8 mouse cellular contexts compared by ENCODE assay signal in the genomic region with DNA sequence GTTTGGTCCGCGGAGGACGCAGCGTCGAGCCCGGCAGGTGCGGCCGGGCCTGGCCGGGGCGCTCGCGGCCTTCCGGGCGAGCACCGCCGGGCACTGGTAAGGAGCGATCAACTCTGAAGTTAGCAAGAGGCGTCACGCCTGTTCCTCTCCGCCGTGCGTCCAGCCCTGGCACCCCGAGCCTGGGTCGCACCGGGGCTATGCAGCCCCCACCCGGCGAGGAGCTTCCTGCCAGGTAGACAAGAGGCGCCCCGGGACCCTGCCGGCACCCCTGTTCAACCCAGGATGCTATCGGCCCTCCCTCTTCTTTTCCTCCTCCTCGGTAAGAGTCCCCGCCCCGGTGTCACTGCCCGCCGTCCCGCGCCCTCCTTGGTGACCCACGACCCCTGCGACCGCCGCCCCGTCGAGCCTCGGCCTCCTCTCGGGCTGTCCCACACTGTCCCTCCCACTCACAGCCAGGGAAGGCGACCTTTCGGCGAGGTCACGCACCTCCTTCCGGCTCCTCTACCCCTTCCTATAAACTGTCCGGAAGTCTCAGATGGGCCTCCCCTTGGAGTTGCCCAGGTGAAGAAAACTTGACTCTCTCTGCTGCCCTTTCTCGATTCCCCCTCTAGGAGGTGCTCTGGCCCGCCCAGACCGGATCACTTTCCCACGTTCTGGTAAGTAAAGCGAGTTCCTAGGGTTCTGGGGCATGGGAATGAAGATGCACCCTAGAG. TPM values are rescaled to one million over a fixed set of nuclear protein-coding genes. Genes with fewer than 3 reads are reported as not detected.
A peak's percentile ranks its signal among the peaks of the same experiment; 100 is the strongest.
DNase-seq lines count a peak whose midpoint lies in the region; ATAC-seq and TF ChIP-seq lines count a peak whose summit lies in the region.

No protein-coding gene starts in this region.

- peaks cover 39% of the 10 kb centered on the region for H3K36me3 ChIP-seq in E14TG2a.4 (ENCODE audit: insufficient read depth, low read length)
- H3K36me3 ChIP-seq in embryonic facial prominence, embryonic 12.5 days = peaks cover 24% of the 10 kb centered on the region
- peaks cover 35% of the 10 kb centered on the region for H3K36me3 ChIP-seq in heart, embryonic 10.5 days
- H3K36me3 ChIP-seq in kidney, embryonic 14.5 days (ENCODE audit: control insufficient read depth, insufficient read depth, low read length) = peaks cover 32% of the 10 kb centered on the region
- peaks cover 7% of the 10 kb centered on the region for H3K36me3 ChIP-seq in lung, embryonic 16.5 days (ENCODE audit: control insufficient read depth, insufficient read depth, low read length)

- peak overlapping the region; percentile 73 for H3K9ac ChIP-seq in embryonic facial prominence, embryonic 12.5 days
- peak overlapping the region; percentile 77 for H3K9ac ChIP-seq in kidney, embryonic 14.5 days (ENCODE audit: low read depth, low read length)
- peak overlapping the region; percentile 89 for H3K9ac ChIP-seq in lung, embryonic 16.5 days (ENCODE audit: low read length)

- peak overlapping the region; percentile 96 for H3K4me3 ChIP-seq in E14TG2a.4 (replicated peaks; ENCODE audit: low read length)
- H3K4me3 ChIP-seq in embryonic facial prominence, embryonic 12.5 days = peak overlapping the region; percentile 73
- peak overlapping the region; percentile 80 for H3K4me3 ChIP-seq in heart, embryonic 10.5 days
- H3K4me3 ChIP-seq in kidney, embryonic 14.5 days (ENCODE audit: low read length) = peak overlapping the region; percentile 72
- peak overlapping the region; percentile 91 for H3K4me3 ChIP-seq in lung, embryonic 16.5 days (ENCODE audit: low read length)

- no peaks in the 10 kb centered on the region for H3K9me3 ChIP-seq in E14TG2a.4 (ENCODE audit: low read length)
- no peaks in the 10 kb centered on the region for H3K9me3 ChIP-seq in embryonic facial prominence, embryonic 12.5 days
- H3K9me3 ChIP-seq in heart, embryonic 10.5 days = no peaks in the 10 kb centered on the region
- no peaks in the 10 kb centered on the region for H3K9me3 ChIP-seq in kidney, embryonic 14.5 days (ENCODE audit: control insufficient read depth, low read length)
- no peaks in the 10 kb centered on the region for H3K9me3 ChIP-seq in lung, embryonic 16.5 days (ENCODE audit: control insufficient read depth, low read length)

- H3K4me1 ChIP-seq in E14TG2a.4 (replicated peaks; ENCODE audit: low read depth, low read length) = peaks cover 41% of the 10 kb centered on the region
- peaks cover 4% of the 10 kb centered on the region; the same call in 1 of the 2 replicates for H3K4me1 ChIP-seq in embryonic facial prominence, embryonic 12.5 days
- peaks cover 21% of the 10 kb centered on the region for H3K4me1 ChIP-seq in heart, embryonic 10.5 days
- H3K4me1 ChIP-seq in kidney, embryonic 14.5 days (ENCODE audit: control insufficient read depth, insufficient read depth, low read length) = no peaks in the 10 kb centered on the region
- H3K4me1 ChIP-seq in lung, embryonic 16.5 days (replicated peaks; ENCODE audit: control insufficient read depth, insufficient read depth, low read length) = peaks cover 8% of the 10 kb centered on the region

- H3K4me2 ChIP-seq in embryonic facial prominence, embryonic 12.5 days (replicated peaks) = peak overlapping the region; percentile 78
- H3K4me2 ChIP-seq in kidney, embryonic 14.5 days (replicated peaks; ENCODE audit: low read depth, low read length) = peak overlapping the region; percentile 84
- H3K4me2 ChIP-seq in lung, embryonic 16.5 days (ENCODE audit: low read depth, low read length) = peak overlapping the region; percentile 80

- peak; percentile 69 for ATAC-seq in embryonic facial prominence, embryonic 12.5 days (ENCODE audit: insufficient number of reproducible peaks, insufficient read depth, low FRiP score, low TSS enrichment)
- ATAC-seq in kidney, embryonic 14.5 days (ENCODE audit: low FRiP score, low TSS enrichment) = peak; percentile 84
- peak; percentile 74 for ATAC-seq in lung, embryonic 16.5 days (ENCODE audit: low read depth)
- peak; percentile 74 for ATAC-seq in neutrophil, adult 5-6 weeks (ENCODE audit: extremely low read depth, insufficient number of reproducible peaks, low FRiP score, poor library complexity, severe bottlenecking)

- WGBS in embryonic facial prominence, embryonic 12.5 days = 1% methylated on average over 44 of the region's 57 CpGs
- WGBS in heart, embryonic 10.5 days = 1% methylated on average over 57 of the region's 57 CpGs
- WGBS in kidney, embryonic 14.5 days = under 1% methylated on average over 45 of the region's 57 CpGs
- under 1% methylated on average over 57 of the region's 57 CpGs for WGBS in lung, embryonic 16.5 days

- TF ChIP-seq CTCF in E14TG2a.4 (conservative IDR thresholded peaks at IDR 0.05; ENCODE audit: low read length) = peak; percentile 56

- DNase-seq in adrenal gland, postnatal 14 days = peak; percentile 86
- peak; percentile 87 for DNase-seq in heart, embryonic 10.5 days (ENCODE audit: low spot score)
- DNase-seq in thymus, postnatal 14 days = peak; percentile 85

- peak overlapping the region; percentile 51; the same call in 1 of the 2 replicates for H3K27ac ChIP-seq in embryonic facial prominence, embryonic 12.5 days
- peak overlapping the region; percentile 93 for H3K27ac ChIP-seq in heart, embryonic 10.5 days
- H3K27ac ChIP-seq in kidney, embryonic 14.5 days (ENCODE audit: low read depth, low read length) = peak overlapping the region; percentile 72
- H3K27ac ChIP-seq in lung, embryonic 16.5 days (ENCODE audit: low read length) = peak overlapping the region; percentile 91

- H3K27me3 ChIP-seq in E14TG2a.4 (ENCODE audit: insufficient read depth, low read length) = no peaks in the 10 kb centered on the region
- H3K27me3 ChIP-seq in embryonic facial prominence, embryonic 12.5 days = no peaks in the 10 kb centered on the region
- H3K27me3 ChIP-seq in heart, embryonic 10.5 days (ENCODE audit: insufficient read depth, poor library complexity, severe bottlenecking) = no peaks in the 10 kb centered on the region
- H3K27me3 ChIP-seq in kidney, embryonic 14.5 days (ENCODE audit: control insufficient read depth, insufficient read depth, low read length) = no peaks in the 10 kb centered on the region
- H3K27me3 ChIP-seq in lung, embryonic 16.5 days (ENCODE audit: control insufficient read depth, insufficient read depth, low read depth, low read length) = no peaks in the 10 kb centered on the region

RNA-seq across cellular contexts. Expression of a gene that starts 0.5 kb away (rescaled TPM):
- 92.0 and 92.5 TPM in 2 replicates for total RNA-seq in adrenal gland, postnatal 14 days (2021)
- polyA plus RNA-seq in embryonic facial prominence, embryonic 12.5 days (2016; fragmentation: Nextera tagmentation; extraction: Ambion mirVana) = 33.1 and 34.6 TPM in 2 replicates
- 44.8 and 51.0 TPM in 2 replicates for polyA plus RNA-seq in heart, embryonic 10.5 days (2016; fragmentation: Nextera tagmentation; extraction: Ambion mirVana)
- 32.0 and 47.0 TPM in 2 replicates for polyA plus RNA-seq in kidney, embryonic 14.5 days (2014; fragmentation: Nextera tagmentation; extraction: Ambion mirVana)
- polyA plus RNA-seq in lung, embryonic 16.5 days (2015; fragmentation: Nextera tagmentation; extraction: Ambion mirVana) = 61.9 and 64.2 TPM in 2 replicates
- 69.1 and 100 TPM in 2 replicates for total RNA-seq in neutrophil, adult 5-6 weeks (2017)

RNA-seq across cellular contexts. Expression of a gene that starts 11.5 kb away (rescaled TPM):
- 0.75 and 0.93 TPM in 2 replicates for total RNA-seq in adrenal gland, postnatal 14 days (2021)
- polyA plus RNA-seq in embryonic facial prominence, embryonic 12.5 days (2016; fragmentation: Nextera tagmentation; extraction: Ambion mirVana) = 5.5 and 6.9 TPM in 2 replicates
- 2.4 and 3.8 TPM in 2 replicates for polyA plus RNA-seq in heart, embryonic 10.5 days (2016; fragmentation: Nextera tagmentation; extraction: Ambion mirVana)
- polyA plus RNA-seq in kidney, embryonic 14.5 days (2014; fragmentation: Nextera tagmentation; extraction: Ambion mirVana) = 6.1 and 6.9 TPM in 2 replicates
- polyA plus RNA-seq in lung, embryonic 16.5 days (2015; fragmentation: Nextera tagmentation; extraction: Ambion mirVana) = 19.6 and 22.4 TPM in 2 replicates
- total RNA-seq in neutrophil, adult 5-6 weeks (2017) = 0.61 and 0.93 TPM in 2 replicates

RNA-seq across cellular contexts. Expression of a gene that starts 33.0 kb away (rescaled TPM):
- total RNA-seq in adrenal gland, postnatal 14 days (2021) = 77.7 and 101 TPM in 2 replicates
- polyA plus RNA-seq in embryonic facial prominence, embryonic 12.5 days (2016; fragmentation: Nextera tagmentation; extraction: Ambion mirVana) = 182 and 194 TPM in 2 replicates
- 80.3 and 108 TPM in 2 replicates for polyA plus RNA-seq in heart, embryonic 10.5 days (2016; fragmentation: Nextera tagmentation; extraction: Ambion mirVana)
- 101 and 167 TPM in 2 replicates for polyA plus RNA-seq in kidney, embryonic 14.5 days (2014; fragmentation: Nextera tagmentation; extraction: Ambion mirVana)
- 176 and 183 TPM in 2 replicates for polyA plus RNA-seq in lung, embryonic 16.5 days (2015; fragmentation: Nextera tagmentation; extraction: Ambion mirVana)
- 0.58 and 2.6 TPM in 2 replicates for total RNA-seq in neutrophil, adult 5-6 weeks (2017)

RNA-seq across cellular contexts. Expression of a gene that starts 37.7 kb away (rescaled TPM):
- 186 TPM in 2 replicates for total RNA-seq in adrenal gland, postnatal 14 days (2021)
- 253 and 263 TPM in 2 replicates for polyA plus RNA-seq in embryonic facial prominence, embryonic 12.5 days (2016; fragmentation: Nextera tagmentation; extraction: Ambion mirVana)
- 222 and 228 TPM in 2 replicates for polyA plus RNA-seq in heart, embryonic 10.5 days (2016; fragmentation: Nextera tagmentation; extraction: Ambion mirVana)
- 269 and 360 TPM in 2 replicates for polyA plus RNA-seq in kidney, embryonic 14.5 days (2014; fragmentation: Nextera tagmentation; extraction: Ambion mirVana)
- 258 and 287 TPM in 2 replicates for polyA plus RNA-seq in lung, embryonic 16.5 days (2015; fragmentation: Nextera tagmentation; extraction: Ambion mirVana)
- total RNA-seq in neutrophil, adult 5-6 weeks (2017) = 31.8 and 33.4 TPM in 2 replicates

RNA-seq across cellular contexts. Expression of a gene that starts 46.9 kb away (rescaled TPM):
- total RNA-seq in adrenal gland, postnatal 14 days (2021) = 4.6 and 6.5 TPM in 2 replicates
- polyA plus RNA-seq in embryonic facial prominence, embryonic 12.5 days (2016; fragmentation: Nextera tagmentation; extraction: Ambion mirVana) = 4.8 and 5.2 TPM in 2 replicates
- 6.2 and 8.4 TPM in 2 replicates for polyA plus RNA-seq in heart, embryonic 10.5 days (2016; fragmentation: Nextera tagmentation; extraction: Ambion mirVana)
- polyA plus RNA-seq in kidney, embryonic 14.5 days (2014; fragmentation: Nextera tagmentation; extraction: Ambion mirVana) = 6.9 and 9.6 TPM in 2 replicates
- polyA plus RNA-seq in lung, embryonic 16.5 days (2015; fragmentation: Nextera tagmentation; extraction: Ambion mirVana) = 14.2 and 17.0 TPM in 2 replicates
- 2.8 and 7.4 TPM in 2 replicates for total RNA-seq in neutrophil, adult 5-6 weeks (2017)

Comparison
In these comparisons a context has a peak if more than half of its experiments do, and no peak if none do; other contexts are left out.
1. Peak in every context shown above with its lines: DNase-seq, ATAC-seq, H3K4me3 ChIP-seq and H3K27ac ChIP-seq.